Mouse (Mus musculus) gastrocnemius, postnatal 4 days (tissue): Measurements from ENCODE around the gene Cdc20. TPM values are rescaled to one million over a fixed set of nuclear protein-coding genes. Genes with fewer than 3 reads are reported as not detected.

Source experiments
- DNase-seq, 2 experiments: peaks; one replicate each; pipeline ENCODE4 v3.0.0; 2021 to 2022; ENCODE audit warnings: low spot score in 2 of 2, mixed read lengths in 2 of 2
- total RNA-seq, 2 experiments: library from RNA; stranded (reverse); gene quantifications; 2 replicates each; pipeline ENCODE4 v1.2.3; 2021

The Cdc20 gene
- total RNA-seq, 2 experiments from 2014 or later = 27.0 to 32.7 TPM

DNA sequence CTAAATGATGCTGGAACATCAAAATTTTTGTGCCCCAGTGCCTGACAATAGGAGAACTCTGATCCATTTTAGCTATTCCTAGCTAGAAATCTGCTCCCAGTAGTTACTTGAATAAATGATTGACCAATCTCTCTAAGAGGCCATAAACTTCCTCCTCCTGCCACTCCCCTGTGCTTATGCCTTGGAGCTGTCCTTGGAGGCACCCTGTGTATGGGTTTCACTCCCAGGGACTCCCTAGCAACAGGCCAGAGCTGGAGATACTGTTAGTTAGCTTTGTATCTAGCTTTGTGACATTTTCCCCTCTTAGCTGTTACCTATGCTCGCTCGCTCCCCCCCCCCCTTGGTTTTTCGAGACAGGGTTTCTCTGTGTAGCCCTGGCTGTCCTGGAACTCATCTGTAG is 15.8 kb downstream of the Cdc20 start:
- DNase-seq = no peak

GRCm38 (mm10) chr4:118417112-118417797 is 19.9 kb downstream of the Cdc20 start:
- no peak for DNase-seq

GRCm38 (mm10) chr4:118416329-118416728 is 20.8 kb downstream of the Cdc20 start:
- DNase-seq = no peak

- no peak for DNase-seq
Observed at GRCm38 (mm10) chr4:118415779-118416178, 21.4 kb downstream of the Cdc20 start.

DNA sequence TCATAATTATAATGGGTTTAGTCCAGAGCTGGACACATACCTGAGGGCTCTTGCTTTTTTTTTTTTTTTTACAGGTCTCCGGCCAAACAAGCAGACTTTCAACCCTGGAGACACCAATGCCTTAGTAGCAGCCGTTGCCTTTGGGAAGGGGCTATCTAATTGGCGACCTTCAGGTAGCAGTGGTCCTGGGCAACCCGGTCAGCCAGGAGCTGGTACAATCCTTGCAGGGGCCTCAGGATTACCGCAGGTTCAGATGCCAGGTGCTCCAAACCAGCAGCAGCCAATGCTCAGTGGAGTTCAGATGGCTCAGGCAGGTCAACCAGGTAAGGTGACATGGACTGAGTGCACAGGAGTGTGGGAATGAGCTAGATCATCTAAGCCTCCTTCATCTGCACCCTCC is 23.6 kb downstream of the Cdc20 start:
- no peak for DNase-seq

GRCm38 (mm10) chr4:118410871-118411270 is 26.3 kb downstream of the Cdc20 start:
- DNase-seq = no peak

DNA sequence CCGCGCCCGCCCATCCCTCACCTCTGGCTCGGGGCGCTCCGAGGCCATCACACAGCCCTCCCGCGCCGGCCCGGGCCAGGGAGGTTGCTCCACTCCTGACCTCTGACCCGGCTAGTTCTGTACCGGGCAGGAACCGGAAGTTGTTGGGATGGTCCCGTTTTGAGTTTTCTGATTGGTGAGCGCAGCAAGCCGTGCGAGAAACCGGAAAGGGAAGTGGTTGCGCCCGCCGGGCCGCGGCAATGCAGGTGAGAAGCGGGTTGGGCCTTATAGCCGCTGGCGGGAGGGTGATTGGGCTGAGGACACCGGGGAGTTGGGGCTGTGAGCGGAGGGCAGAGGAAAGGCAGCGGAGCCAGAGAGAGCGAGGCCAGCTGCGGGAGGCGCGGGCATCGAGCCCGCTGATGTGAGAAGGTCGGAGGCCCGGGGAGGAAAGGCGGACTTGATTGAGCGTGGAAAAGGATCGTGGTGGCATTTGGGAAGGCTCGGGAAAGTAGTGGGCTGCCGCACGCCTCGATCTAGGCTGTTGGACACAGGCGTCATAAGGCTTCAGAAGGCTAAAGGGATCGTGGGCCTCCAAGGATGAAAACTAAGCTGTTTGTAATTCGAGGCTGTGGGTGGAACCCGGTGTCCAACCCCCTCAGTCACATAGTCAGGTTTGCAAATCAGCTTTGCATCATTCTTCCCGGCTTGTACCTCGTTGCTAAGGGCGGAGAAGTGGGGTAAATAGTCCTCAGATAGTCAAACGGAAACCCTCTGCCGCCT is 27.8 kb downstream of the Cdc20 start, which contains the start of the genes Szt2 and Med8:
Gene Szt2 (minus strand): TSS at position 132 of the 759 bp plus-strand sequence.
Gene Med8 (plus strand): TSS at position 196 of the 759 bp plus-strand sequence.
- DNase-seq = peak; percentile 68 to 88

DNA sequence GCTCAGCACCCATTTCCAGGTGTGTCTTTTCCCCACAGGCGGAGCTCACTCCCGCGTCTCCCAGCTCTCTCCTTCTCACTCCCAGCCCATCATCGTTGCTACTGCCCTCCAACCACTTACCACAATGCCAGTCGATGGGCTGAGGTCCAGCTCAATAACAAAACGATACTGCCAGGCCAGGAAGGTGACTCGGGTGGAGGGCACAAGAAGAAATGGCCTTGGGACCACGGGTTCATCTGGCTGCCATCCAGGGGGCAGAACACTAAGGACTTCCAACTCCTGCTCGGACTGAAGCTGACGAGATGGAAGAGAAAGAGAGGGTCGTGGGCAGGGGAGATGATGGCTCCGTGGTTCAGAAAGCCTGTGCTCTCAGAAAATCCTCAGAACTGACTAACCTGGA is 34.5 kb downstream of the Cdc20 start:
- no peak for DNase-seq

DNA sequence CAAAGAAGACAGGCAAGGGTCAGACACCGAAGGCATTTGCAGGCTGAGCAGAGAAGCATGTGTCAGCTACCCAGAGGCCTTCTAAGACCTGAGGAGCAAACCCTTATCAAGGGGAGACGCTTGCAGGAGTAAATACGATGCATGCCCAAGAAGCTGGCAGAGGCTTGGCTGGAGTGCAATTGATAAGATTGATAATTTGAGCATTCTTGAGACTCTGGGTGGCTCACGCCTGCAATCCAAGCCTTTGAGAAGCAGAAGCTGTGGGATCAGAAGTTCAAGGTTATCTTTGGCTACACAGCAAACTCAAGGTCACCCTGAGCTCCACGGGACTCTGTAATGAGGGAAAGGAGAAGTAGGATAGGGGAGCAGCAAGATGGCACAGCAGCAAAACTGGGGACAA is 35.2 kb downstream of the Cdc20 start:
- DNase-seq = no peak

DNA sequence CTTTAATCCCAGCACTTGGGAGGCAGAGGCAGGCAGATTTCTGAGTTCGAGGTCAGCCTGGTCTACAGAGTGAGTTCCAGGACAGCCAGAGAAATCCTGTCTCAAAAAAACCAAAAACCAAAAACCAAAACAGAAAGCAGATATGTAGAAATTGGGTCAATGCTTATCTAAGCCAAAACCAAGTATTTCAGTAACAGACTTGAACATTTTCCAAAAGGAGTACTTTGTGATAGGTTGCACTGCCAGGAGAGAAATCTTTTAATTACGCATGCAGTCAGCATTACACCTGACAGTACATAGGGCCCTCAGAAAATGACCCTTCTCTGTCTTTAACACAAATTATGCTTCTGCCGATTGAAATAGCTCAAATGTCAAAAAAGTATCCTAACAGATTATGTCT is 35.7 kb downstream of the Cdc20 start:
- no peak for DNase-seq

- no peak for DNase-seq
Observed at GRCm38 (mm10) chr4:118398400-118398799, 38.8 kb downstream of the Cdc20 start.

DNA sequence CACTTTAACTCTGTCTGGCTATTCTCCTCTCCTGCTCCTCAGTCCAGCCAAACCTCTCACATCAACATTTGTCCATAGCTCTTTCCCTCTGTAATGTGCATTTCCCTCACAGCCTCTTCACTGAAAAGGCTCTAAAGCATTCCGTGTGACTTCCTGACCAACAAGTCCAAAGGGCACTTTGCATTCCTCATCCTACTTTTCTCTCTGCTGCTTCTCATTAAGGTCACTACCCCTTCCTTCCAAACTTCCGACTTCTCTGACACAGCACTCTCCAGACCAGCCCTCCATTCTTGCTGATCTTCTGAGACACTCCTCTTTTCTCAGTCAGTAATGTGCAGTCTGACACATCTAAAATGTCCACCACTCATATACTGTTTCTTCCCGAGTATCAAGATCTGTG is 40.7 kb downstream of the Cdc20 start:
- no peak for DNase-seq

GRCm38 (mm10) chr4:118395289-118395688 is 41.9 kb downstream of the Cdc20 start:
- DNase-seq = no peak

DNA sequence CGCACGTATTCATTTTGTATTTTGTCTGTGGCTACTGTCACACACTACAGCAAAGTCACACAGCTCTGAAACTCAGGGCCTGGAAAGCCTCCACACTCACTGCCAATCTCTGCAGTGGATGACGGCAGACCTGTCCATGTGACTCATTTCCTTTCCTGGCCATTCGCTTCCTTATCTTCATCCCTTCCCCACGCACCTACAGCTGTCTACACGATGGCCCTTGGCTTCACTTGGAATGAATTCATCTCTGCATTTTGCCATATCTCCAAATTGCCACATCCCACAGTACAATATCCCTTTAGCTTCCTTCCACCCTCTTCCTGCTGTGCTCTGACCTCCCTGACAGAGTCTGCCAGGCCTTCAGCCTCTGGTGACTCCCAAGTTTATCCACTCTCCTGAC is 42.6 kb downstream of the Cdc20 start:
- no peak for DNase-seq

- no peak for DNase-seq
Observed at GRCm38 (mm10) chr4:118390146-118390545, 47.0 kb downstream of the Cdc20 start.

DNA sequence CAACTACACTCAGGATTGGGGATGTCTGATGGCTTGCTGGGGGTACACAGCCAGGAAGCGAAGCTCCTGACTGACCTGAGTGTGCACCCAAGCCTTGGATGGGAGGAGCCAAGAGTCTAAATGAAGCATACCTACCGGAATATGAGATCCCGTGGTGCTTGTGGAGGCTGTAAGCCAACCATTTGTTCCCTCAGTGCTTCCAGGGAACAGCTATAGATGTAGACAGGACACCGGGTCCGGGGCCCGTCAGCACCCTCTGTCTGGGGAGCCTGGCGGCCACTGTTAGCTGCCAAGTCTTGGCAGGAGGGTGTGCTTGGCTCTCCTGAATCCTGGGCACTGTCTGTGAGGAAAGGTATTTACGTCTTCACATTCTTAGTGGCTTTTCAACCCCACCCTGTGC is 49.8 kb downstream of the Cdc20 start:
- no peak for DNase-seq

DNA sequence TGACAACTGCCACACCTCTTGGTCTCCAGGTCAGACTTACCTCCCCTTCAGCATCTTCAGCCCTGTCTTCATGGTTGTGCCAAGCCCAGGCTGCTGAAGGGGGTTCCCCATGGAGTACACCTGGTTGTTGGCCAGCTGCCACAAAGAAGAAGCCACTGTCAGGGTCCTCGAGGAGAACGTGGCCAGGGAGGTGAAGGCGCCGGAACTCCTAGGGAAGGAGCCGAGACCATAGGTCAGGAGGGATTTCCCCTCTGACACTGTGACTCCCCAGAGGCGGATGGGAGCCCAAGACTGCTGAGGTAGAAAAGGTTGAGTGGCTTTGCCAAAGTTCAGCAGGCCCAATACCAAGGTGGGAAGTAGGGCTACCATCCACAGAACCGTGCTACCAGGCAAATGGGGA is 53.9 kb downstream of the Cdc20 start:
- no peak for DNase-seq

Other genes with a start within 250 kb of the Cdc20 start
- gene Ptprf, start 145.9 kb downstream of the Cdc20 start, total RNA-seq = 10 to 100 TPM; 28.9 to 30.0 TPM
- gene Szt2, start 28.1 kb downstream of the Cdc20 start, total RNA-seq = 10 to 100 TPM; 16.1 to 18.9 TPM
- 10 to 100 TPM; 51.0 to 53.4 TPM for gene Med8, start 28.0 kb downstream of the Cdc20 start, total RNA-seq
- 10 to 100 TPM; 39.1 to 39.6 TPM for gene Elovl1, start 9.3 kb downstream of the Cdc20 start, total RNA-seq
- gene Mpl, start 20.2 kb upstream of the Cdc20 start, total RNA-seq = under 1 TPM in 1 of 2 experiments, not detected in 1; 0.10 TPM
- gene Tie1, start 52.7 kb upstream of the Cdc20 start, total RNA-seq = 10 to 100 TPM; 41.5 to 44.1 TPM
- gene 2610528J11Rik, start 89.6 kb upstream of the Cdc20 start, total RNA-seq = not detected
- gene Tmem125, start 106.7 kb upstream of the Cdc20 start, total RNA-seq = under 1 TPM in 1 of 2 experiments, not detected in 1; 0.67 TPM
- gene Cfap57, start 183.4 kb upstream of the Cdc20 start, total RNA-seq = not detected
- 10 to 100 TPM; 55.1 to 56.9 TPM for gene Ebna1bp2, start 183.4 kb upstream of the Cdc20 start, total RNA-seq
- not detected for gene Olfr62, start 221.6 kb upstream of the Cdc20 start, total RNA-seq